Mouse (Mus musculus) midbrain, embryonic 10.5 days (tissue): ENCODE measurements around the gene Upk3b. TPM values are rescaled to one million over a fixed set of nuclear protein-coding genes. Genes with fewer than 3 reads are reported as not detected.

ENCODE experiments used
- DNase-seq: peaks from one replicate; pipeline ENCODE4 v3.0.0-alpha.2; 2017; ENCODE audit warnings: low spot score
- H3K27ac ChIP-seq: fragments of 300-500 bp; sonication (generic); replicated peaks from 2 replicates; pipeline ENCODE4 v1.5.1; 2016; ENCODE audit warnings: mild to moderate bottlenecking
- H3K27me3 ChIP-seq: fragments of 300-500 bp; sonication (generic); 2 replicates; pipeline ENCODE4 v1.6.1; 2016; ENCODE audit warnings: low read depth, mild to moderate bottlenecking; ENCODE audit not compliant: poor library complexity, severe bottlenecking
- H3K36me3 ChIP-seq: fragments of 300-500 bp; sonication (generic); 2 replicates; pipeline ENCODE4 v1.6.1; 2016; ENCODE audit warnings: mild to moderate bottlenecking, moderate library complexity
- H3K4me1 ChIP-seq: fragments of 300-500 bp; sonication (generic); 2 replicates; pipeline ENCODE4 v1.6.1; 2016
- H3K4me3 ChIP-seq: fragments of 300-500 bp; sonication (generic); 2 replicates; pipeline ENCODE4 v1.5.1; 2016; ENCODE audit warnings: mild to moderate bottlenecking, moderate library complexity
- H3K9me3 ChIP-seq: fragments of 300-500 bp; sonication (generic); replicated peaks from 2 replicates; pipeline ENCODE4 v1.6.1; 2016; ENCODE audit warnings: mild to moderate bottlenecking
- WGBS: fragments of 180-500 bp; shearing (Covaris S2); methylation state at CpG from one replicate; pipeline ENCODE4 v1.1.7; 2016; 5-methylcytosine and 5-hydroxymethylcytosine counted together
- polyA plus RNA-seq: library from polyadenylated mRNA; unstranded; fragments of >200 nt; fragmentation: Nextera tagmentation; extraction: Ambion mirVana; gene quantifications from 2 replicates; pipeline ENCODE4 v1.2.1, GENCODE M21; 2016

Gene Upk3b
- polyA plus RNA-seq: 0.10 TPM in 1 of 2 replicates, not detected in the other

GRCm38 (mm10) chr5:136038258-136039214, at the start of gene Upk3b:
Upk3b (plus strand) TSS chr5:136038496.
- H3K27ac ChIP-seq: no peak within 1 kb of the TSS
- no peak for DNase-seq
- no peaks in the 10 kb centered on the region for H3K9me3 ChIP-seq

GRCm38 (mm10) chr5:135990601-135991000, 47.7 kb upstream of the Upk3b start:
- 77% methylated on average over 5 of the region's 5 CpGs for WGBS
- no peak for DNase-seq
- Histone ChIP-seq H3K27ac (no peak overlapping the region), H3K4me3 (no peak overlapping the region), H3K27me3 (no peaks in the 10 kb centered on the region), H3K9me3 (no peaks in the 10 kb centered on the region), H3K36me3 (no peaks in the 10 kb centered on the region), H3K4me1 (peaks cover 7% of the 10 kb centered on the region)

More at GRCm38 (mm10) chr5:136038258-136039214, at the start of gene Upk3b:
- H3K36me3 ChIP-seq: no peaks in the 10 kb centered on the region
- no peak within 1 kb of the TSS for H3K4me3 ChIP-seq
- H3K4me1 ChIP-seq: peaks cover 5% of the 10 kb centered on the region
- WGBS: 80% methylated on average over 17 of the region's 17 CpGs
- no peaks in the 10 kb centered on the region for H3K27me3 ChIP-seq

GRCm38 (mm10) chr5:135993381-135993965, 44.8 kb upstream of the Upk3b start:
- WGBS: 73% methylated on average over 5 of the region's 5 CpGs

GRCm38 (mm10) chr5:135994335-135994724, 44.0 kb upstream of the Upk3b start:
- Histone ChIP-seq H3K27ac (peak overlapping the region; percentile 97; the same call in 1 of the 2 replicates), H3K9me3 (no peaks in the 10 kb centered on the region; the same call in 1 of the 2 replicates), H3K4me3 (peak overlapping the region; percentile 87), H3K4me1 (peaks cover 12% of the 10 kb centered on the region), H3K36me3 (peaks cover 31% of the 10 kb centered on the region), H3K27me3 (no peaks in the 10 kb centered on the region)
- 71% methylated on average over 8 of the region's 8 CpGs for WGBS
- no peak for DNase-seq

More at GRCm38 (mm10) chr5:135993381-135993965, 44.8 kb upstream of the Upk3b start:
- Histone ChIP-seq H3K4me3 (no peak overlapping the region), H3K9me3 (no peaks in the 10 kb centered on the region), H3K27me3 (no peaks in the 10 kb centered on the region), H3K36me3 (peaks cover 23% of the 10 kb centered on the region), H3K27ac (no peak overlapping the region), H3K4me1 (peaks cover 12% of the 10 kb centered on the region)
- DNase-seq: no peak

GRCm38 (mm10) chr5:135994725-135995687, 43.3 kb upstream of the Upk3b start, which contains the start of gene Dtx2:
Dtx2 (plus strand) TSS chr5:135994800.
- no peaks in the 10 kb centered on the region for H3K27me3 ChIP-seq
- peaks cover 12% of the 10 kb centered on the region for H3K4me1 ChIP-seq
- peak; percentile 86 for DNase-seq
- H3K36me3 ChIP-seq: peaks cover 38% of the 10 kb centered on the region
- 1% methylated on average over 45 of the region's 47 CpGs for WGBS
- H3K4me3 ChIP-seq: peak within 1 kb of the TSS; percentile 87
- no peaks in the 10 kb centered on the region; the same call in 1 of the 2 replicates for H3K9me3 ChIP-seq
- peak within 1 kb of the TSS; percentile 97 for H3K27ac ChIP-seq

- peak overlapping the region; percentile 87; the same call in 1 of the 2 replicates for H3K4me3 ChIP-seq
Observed at GRCm38 (mm10) chr5:135996162-135996561, 42.1 kb upstream of the Upk3b start.

GRCm38 (mm10) chr5:136001222-136001621, 37.1 kb upstream of the Upk3b start:
- no peak for DNase-seq
- peaks cover 70% of the 10 kb centered on the region for H3K36me3 ChIP-seq
- H3K4me1 ChIP-seq: peaks cover 10% of the 10 kb centered on the region
- H3K9me3 ChIP-seq: no peaks in the 10 kb centered on the region; the same call in 1 of the 2 replicates
- no peaks in the 10 kb centered on the region for H3K27me3 ChIP-seq
- no peak overlapping the region for H3K4me3 ChIP-seq
- 94% methylated on average over 6 of the region's 6 CpGs for WGBS
- H3K27ac ChIP-seq: no peak overlapping the region

More at GRCm38 (mm10) chr5:135996162-135996561, 42.1 kb upstream of the Upk3b start:
- no peaks in the 10 kb centered on the region; the same call in 1 of the 2 replicates for H3K9me3 ChIP-seq
- peaks cover 48% of the 10 kb centered on the region for H3K36me3 ChIP-seq
- H3K27me3 ChIP-seq: no peaks in the 10 kb centered on the region
- H3K27ac ChIP-seq: no peak overlapping the region
- peaks cover 12% of the 10 kb centered on the region for H3K4me1 ChIP-seq
- WGBS: 93% methylated on average over 8 of the region's 8 CpGs
- DNase-seq: no peak

- Histone ChIP-seq H3K27ac (no peak overlapping the region; the same call in 1 of the 2 replicates), H3K36me3 (peaks cover 59% of the 10 kb centered on the region), H3K4me3 (no peak overlapping the region), H3K9me3 (no peaks in the 10 kb centered on the region; the same call in 1 of the 2 replicates), H3K27me3 (no peaks in the 10 kb centered on the region), H3K4me1 (peaks cover 10% of the 10 kb centered on the region)
- DNase-seq: no peak
- WGBS: 80% methylated on average over 2 of the region's 2 CpGs
Observed at GRCm38 (mm10) chr5:136002325-136002724, 36.0 kb upstream of the Upk3b start.

GRCm38 (mm10) chr5:136002751-136003151, 35.5 kb upstream of the Upk3b start:
- WGBS: 34% methylated on average over 3 of the region's 3 CpGs
- Histone ChIP-seq H3K9me3 (no peaks in the 10 kb centered on the region; the same call in 1 of the 2 replicates), H3K27ac (no peak overlapping the region), H3K4me3 (no peak overlapping the region), H3K4me1 (peaks cover 10% of the 10 kb centered on the region), H3K27me3 (no peaks in the 10 kb centered on the region), H3K36me3 (peaks cover 58% of the 10 kb centered on the region)
- DNase-seq: no peak

GRCm38 (mm10) chr5:136004537-136004936, 33.8 kb upstream of the Upk3b start:
- Histone ChIP-seq H3K36me3 (peaks cover 48% of the 10 kb centered on the region), H3K4me1 (peaks cover 10% of the 10 kb centered on the region), H3K9me3 (no peaks in the 10 kb centered on the region), H3K27ac (no peak overlapping the region), H3K4me3 (no peak overlapping the region), H3K27me3 (no peaks in the 10 kb centered on the region)
- DNase-seq: no peak
- WGBS: 93% methylated on average over 4 of the region's 4 CpGs

- Histone ChIP-seq H3K36me3 (peaks cover 50% of the 10 kb centered on the region), H3K27me3 (no peaks in the 10 kb centered on the region), H3K4me3 (no peak overlapping the region), H3K9me3 (no peaks in the 10 kb centered on the region), H3K27ac (no peak overlapping the region), H3K4me1 (peaks cover 3% of the 10 kb centered on the region)
- DNase-seq: no peak
- 81% methylated on average over 7 of the region's 7 CpGs for WGBS
Observed at GRCm38 (mm10) chr5:136007745-136008144, 30.6 kb upstream of the Upk3b start.

- no peaks in the 10 kb centered on the region for H3K4me1 ChIP-seq
- H3K9me3 ChIP-seq: no peaks in the 10 kb centered on the region
- H3K27me3 ChIP-seq: no peaks in the 10 kb centered on the region
- no peak overlapping the region for H3K4me3 ChIP-seq
- no peak overlapping the region for H3K27ac ChIP-seq
- no peak for DNase-seq
- H3K36me3 ChIP-seq: peaks cover 69% of the 10 kb centered on the region
- WGBS: 84% methylated on average over 10 of the region's 10 CpGs
Observed at GRCm38 (mm10) chr5:136014877-136015276, 23.4 kb upstream of the Upk3b start.
